Mouse (Mus musculus) lung, embryonic 16.5 days (tissue): ENCODE results near the gene Kcnn3. TPM values are rescaled to one million over a fixed set of nuclear protein-coding genes. Genes with fewer than 3 reads are reported as not detected.
A peak's percentile ranks its signal among the peaks of the same experiment; 100 is the strongest.

Experiments
- ATAC-seq: fragments of 200-750 bp; cut with Nextera tagmentation; 2 replicates; pipeline ENCODE4 v1.8.0; 2017; ENCODE audit warnings: low read depth, mild to moderate bottlenecking, moderate library complexity
- H3K27ac ChIP-seq: fragments of 300-500 bp; sonication (generic); 2 replicates; pipeline ENCODE4 v1.5.1; 2014; ENCODE audit warnings: mild to moderate bottlenecking, control low read depth, low read length
- H3K27me3 ChIP-seq: fragments of 300-500 bp; sonication (generic); 2 replicates; pipeline ENCODE4 v1.6.1; 2014; ENCODE audit warnings: low read depth, low read length, mixed read lengths; ENCODE audit not compliant: control insufficient read depth, insufficient read depth
- H3K36me3 ChIP-seq: fragments of 300-500 bp; sonication (generic); 2 replicates; pipeline ENCODE4 v1.6.1; 2014; ENCODE audit warnings: low read length; ENCODE audit not compliant: control insufficient read depth, insufficient read depth
- H3K4me1 ChIP-seq: fragments of 300-500 bp; sonication (generic); replicated peaks from 2 replicates; pipeline ENCODE4 v1.6.1; 2014; ENCODE audit warnings: low read length, mixed read lengths; ENCODE audit not compliant: control insufficient read depth, insufficient read depth
- H3K4me2 ChIP-seq: fragments of 300-500 bp; sonication (generic); 2 replicates; pipeline ENCODE4 v1.6.1; 2014; ENCODE audit warnings: low read depth, low read length, control low read depth
- H3K4me3 ChIP-seq: fragments of 300-500 bp; sonication (generic); 2 replicates; pipeline ENCODE4 v1.5.1; 2014; ENCODE audit warnings: mild to moderate bottlenecking, low read length, control low read depth
- H3K9ac ChIP-seq: fragments of 300-500 bp; sonication (generic); 2 replicates; pipeline ENCODE4 v1.6.1; 2014; ENCODE audit warnings: low read length, control low read depth
- H3K9me3 ChIP-seq: fragments of 300-500 bp; sonication (generic); 2 replicates; pipeline ENCODE4 v1.6.1; 2016; ENCODE audit warnings: low read length; ENCODE audit not compliant: control insufficient read depth
- WGBS: fragments of 180-500 bp; shearing (Covaris S2); extraction: QIAGEN DNeasy Blood & Tissue Kit; methylation state at CpG from one replicate; pipeline ENCODE4 v1.1.7; 2014; 5-methylcytosine and 5-hydroxymethylcytosine counted together
- polyA plus RNA-seq: library from polyadenylated mRNA; unstranded; fragments of >200 nt; fragmentation: Nextera tagmentation; extraction: Ambion mirVana; gene quantifications from 2 replicates; pipeline ENCODE4 v1.2.1, GENCODE M21; 2015

The Kcnn3 gene
- polyA plus RNA-seq, 1 experiment from 2014 or later, result 0.68 TPM

GRCm38 (mm10) chr3:89590386-89590785, 70.4 kb downstream of the Kcnn3 start:
- ATAC-seq, result no peak

GRCm38 (mm10) chr3:89591461-89591860, 71.5 kb downstream of the Kcnn3 start:
- H3K9me3 ChIP-seq, result no peaks in the 10 kb centered on the region
- no peak overlapping the region for H3K27ac ChIP-seq
- no peak overlapping the region for H3K4me2 ChIP-seq
- WGBS, result 68% methylated on average over 3 of the region's 3 CpGs
- H3K36me3 ChIP-seq, result no peaks in the 10 kb centered on the region
- H3K4me1 ChIP-seq, result peaks cover 6% of the 10 kb centered on the region
- no peak overlapping the region for H3K9ac ChIP-seq
- no peaks in the 10 kb centered on the region; the same call in 1 of the 2 replicates for H3K27me3 ChIP-seq
- ATAC-seq, result no peak
- no peak overlapping the region for H3K4me3 ChIP-seq

More at GRCm38 (mm10) chr3:89590386-89590785, 70.4 kb downstream of the Kcnn3 start:
- no peak overlapping the region for H3K4me3 ChIP-seq
- no peak overlapping the region for H3K27ac ChIP-seq
- no peak overlapping the region for H3K4me2 ChIP-seq
- no peaks in the 10 kb centered on the region for H3K36me3 ChIP-seq
- H3K27me3 ChIP-seq, result no peaks in the 10 kb centered on the region; the same call in 1 of the 2 replicates
- WGBS, result 90% methylated on average over 4 of the region's 4 CpGs
- no peaks in the 10 kb centered on the region for H3K9me3 ChIP-seq
- peaks cover 6% of the 10 kb centered on the region for H3K4me1 ChIP-seq
- no peak overlapping the region for H3K9ac ChIP-seq

- 0 out of 2 replicates have a peak, but pooled peaks have one; percentile 5 for ATAC-seq
These were observed 72.8 kb downstream of the Kcnn3 start for GRCm38 (mm10) chr3:89592809-89593208.

GRCm38 (mm10) chr3:89593524-89593923, 73.6 kb downstream of the Kcnn3 start:
- 59% methylated on average over 10 of the region's 10 CpGs for WGBS

More at GRCm38 (mm10) chr3:89592809-89593208, 72.8 kb downstream of the Kcnn3 start:
- Histone ChIP-seq H3K27me3 (no peaks in the 10 kb centered on the region; the same call in 1 of the 2 replicates), H3K9ac (no peak overlapping the region), H3K9me3 (no peaks in the 10 kb centered on the region), H3K36me3 (no peaks in the 10 kb centered on the region), H3K4me1 (peaks cover 6% of the 10 kb centered on the region), H3K27ac (no peak overlapping the region), H3K4me3 (no peak overlapping the region), H3K4me2 (no peak overlapping the region)
- 28% methylated on average over 11 of the region's 11 CpGs for WGBS

GRCm38 (mm10) chr3:89598361-89598760, 78.4 kb downstream of the Kcnn3 start:
- peaks cover 4% of the 10 kb centered on the region for H3K9me3 ChIP-seq
- no peak overlapping the region for H3K27ac ChIP-seq
- H3K4me3 ChIP-seq, result no peak overlapping the region
- H3K4me2 ChIP-seq, result no peak overlapping the region
- whole genome bisulfite sequencing, result 81% methylated on average over 7 of the region's 7 CpGs
- H3K36me3 ChIP-seq, result no peaks in the 10 kb centered on the region
- H3K27me3 ChIP-seq, result no peaks in the 10 kb centered on the region
- ATAC-seq, result no peak
- no peaks in the 10 kb centered on the region for H3K4me1 ChIP-seq
- no peak overlapping the region for H3K9ac ChIP-seq

More at GRCm38 (mm10) chr3:89593524-89593923, 73.6 kb downstream of the Kcnn3 start:
- Histone ChIP-seq H3K27me3 (no peaks in the 10 kb centered on the region; the same call in 1 of the 2 replicates), H3K9ac (no peak overlapping the region), H3K36me3 (no peaks in the 10 kb centered on the region), H3K27ac (no peak overlapping the region), H3K4me3 (no peak overlapping the region), H3K4me2 (no peak overlapping the region), H3K4me1 (peaks cover 6% of the 10 kb centered on the region), H3K9me3 (no peaks in the 10 kb centered on the region)
- ATAC-seq, result no peak

- H3K27ac ChIP-seq, result no peak overlapping the region
- H3K4me3 ChIP-seq, result no peak overlapping the region
- H3K27me3 ChIP-seq, result no peaks in the 10 kb centered on the region
- H3K36me3 ChIP-seq, result no peaks in the 10 kb centered on the region
- no peak overlapping the region for H3K4me2 ChIP-seq
- H3K4me1 ChIP-seq, result no peaks in the 10 kb centered on the region
- H3K9ac ChIP-seq, result no peak overlapping the region
- WGBS, result 94% methylated on average over 7 of the region's 7 CpGs
- peaks cover 4% of the 10 kb centered on the region for H3K9me3 ChIP-seq
- no peak for ATAC-seq
These were observed 79.0 kb downstream of the Kcnn3 start for GRCm38 (mm10) chr3:89598967-89599366.

GRCm38 (mm10) chr3:89601060-89601459, 81.1 kb downstream of the Kcnn3 start:
- H3K36me3 ChIP-seq, result no peaks in the 10 kb centered on the region
- no peaks in the 10 kb centered on the region for H3K4me1 ChIP-seq
- no peak overlapping the region for H3K4me2 ChIP-seq
- H3K4me3 ChIP-seq, result no peak overlapping the region
- no peak overlapping the region for H3K27ac ChIP-seq
- H3K9me3 ChIP-seq, result peaks cover 4% of the 10 kb centered on the region
- no peaks in the 10 kb centered on the region for H3K27me3 ChIP-seq
- 38% methylated on average over 7 of the region's 7 CpGs for WGBS
- no peak for ATAC-seq
- no peak overlapping the region for H3K9ac ChIP-seq

- no peak overlapping the region for H3K27ac ChIP-seq
- H3K27me3 ChIP-seq, result no peaks in the 10 kb centered on the region
- no peak overlapping the region for H3K4me3 ChIP-seq
- H3K4me2 ChIP-seq, result no peak overlapping the region
- no peak for ATAC-seq
- H3K9ac ChIP-seq, result no peak overlapping the region
- 88% methylated on average over 5 of the region's 5 CpGs for WGBS
- no peaks in the 10 kb centered on the region for H3K4me1 ChIP-seq
- H3K9me3 ChIP-seq, result peaks cover 4% of the 10 kb centered on the region
- H3K36me3 ChIP-seq, result no peaks in the 10 kb centered on the region
These were observed 83.3 kb downstream of the Kcnn3 start for GRCm38 (mm10) chr3:89603300-89603699.

- H3K4me2 ChIP-seq, result no peak overlapping the region
- ATAC-seq, result no peak
- WGBS, result 71% methylated on average over 5 of the region's 5 CpGs
These were observed 85.3 kb downstream of the Kcnn3 start for GRCm38 (mm10) chr3:89605235-89605634.

GRCm38 (mm10) chr3:89607327-89607726, 87.4 kb downstream of the Kcnn3 start:
- no peak for ATAC-seq

More at GRCm38 (mm10) chr3:89605235-89605634, 85.3 kb downstream of the Kcnn3 start:
- H3K9me3 ChIP-seq, result no peaks in the 10 kb centered on the region
- H3K27ac ChIP-seq, result no peak overlapping the region
- no peaks in the 10 kb centered on the region for H3K27me3 ChIP-seq
- no peak overlapping the region for H3K4me3 ChIP-seq
- no peak overlapping the region for H3K9ac ChIP-seq
- no peaks in the 10 kb centered on the region for H3K36me3 ChIP-seq
- H3K4me1 ChIP-seq, result no peaks in the 10 kb centered on the region

More at GRCm38 (mm10) chr3:89607327-89607726, 87.4 kb downstream of the Kcnn3 start:
- 68% methylated on average over 1 of the region's 1 CpGs for WGBS
- Histone ChIP-seq H3K9me3 (no peaks in the 10 kb centered on the region), H3K36me3 (no peaks in the 10 kb centered on the region), H3K27ac (no peak overlapping the region), H3K4me1 (no peaks in the 10 kb centered on the region), H3K9ac (no peak overlapping the region), H3K4me3 (no peak overlapping the region), H3K27me3 (no peaks in the 10 kb centered on the region), H3K4me2 (no peak overlapping the region)
